Mouse (Mus musculus): ENCODE data around the gene Ice2. TPM values are rescaled to one million over a fixed set of nuclear protein-coding genes. Genes with fewer than 3 reads are reported as not detected.

Ice2 gene
- total and polyA plus RNA-seq, 3 experiments = 0.99 to 44.9 (median 29.1) TPM

- DNase-seq (ENCODE audit: low spot score) (no peak), ATAC-seq (ENCODE audit: extremely low read depth, insufficient number of reproducible peaks, low FRiP score, poor library complexity, severe bottlenecking) (no peak)
- no peaks in the 10 kb centered on the region for H3K27me3 ChIP-seq (ENCODE audit: insufficient read depth, low read length)
- TF ChIP-seq GATA1 (IDR thresholded peaks at IDR 0.05; ENCODE audit: borderline replicate concordance, low read length) (no peak), GATA2 (IDR thresholded peaks at IDR 0.05; ENCODE audit: borderline replicate concordance, low read depth, low read length) (no peak), POLR2AphosphoS5 (IDR thresholded peaks at IDR 0.05; ENCODE audit: insufficient replicate concordance, low read depth, low read length) (no peak), TAL1 (conservative IDR thresholded peaks at IDR 0.05; ENCODE audit: low read depth, low read length) (no peak), CTCF (IDR thresholded peaks at IDR 0.05; ENCODE audit: low read depth, low read length) (no peak)
- no peaks in the 10 kb centered on the region for H3K9me3 ChIP-seq (replicated peaks)
- H3K4me1 ChIP-seq (ENCODE audit: insufficient read depth, low read depth, low read length) = no peaks in the 10 kb centered on the region
- H3K4me3 ChIP-seq (ENCODE audit: low read depth, low read length) = no peak overlapping the region
- H3K36me3 ChIP-seq (replicated peaks) = no peaks in the 10 kb centered on the region
These were observed 10.4 kb upstream of the Ice2 start for GRCm38 (mm10) chr9:69387296-69387695.

- TF ChIP-seq GATA1 (IDR thresholded peaks at IDR 0.05; ENCODE audit: borderline replicate concordance, low read length) = no peak
- TF ChIP-seq GATA2 (IDR thresholded peaks at IDR 0.05; ENCODE audit: borderline replicate concordance, low read depth, low read length) = no peak
- TF ChIP-seq POLR2AphosphoS5 (IDR thresholded peaks at IDR 0.05; ENCODE audit: insufficient replicate concordance, low read depth, low read length) = no peak
- no peak for TF ChIP-seq CTCF (IDR thresholded peaks at IDR 0.05; ENCODE audit: low read depth, low read length)
- no peak for TF ChIP-seq TAL1 (conservative IDR thresholded peaks at IDR 0.05; ENCODE audit: low read depth, low read length)
- H3K4me3 ChIP-seq (ENCODE audit: low read depth, low read length) = no peak overlapping the region
- no peaks in the 10 kb centered on the region for H3K4me1 ChIP-seq (ENCODE audit: insufficient read depth, low read depth, low read length)
- H3K9me3 ChIP-seq (replicated peaks) = no peaks in the 10 kb centered on the region
- DNase-seq (ENCODE audit: low spot score) (no peak), ATAC-seq (ENCODE audit: extremely low read depth, insufficient number of reproducible peaks, low FRiP score, poor library complexity, severe bottlenecking) (no peak)
- no peaks in the 10 kb centered on the region for H3K27me3 ChIP-seq (ENCODE audit: insufficient read depth, low read length)
- no peaks in the 10 kb centered on the region for H3K36me3 ChIP-seq (replicated peaks)
These were observed 7.1 kb upstream of the Ice2 start for GRCm38 (mm10) chr9:69390631-69391030.

GRCm38 (mm10) chr9:69394234-69394633 is 3.5 kb upstream of the Ice2 start:
- Histone ChIP-seq H3K4me1 (ENCODE audit: insufficient read depth, low read depth, low read length) (peaks cover 16% of the 10 kb centered on the region), H3K9me3 (replicated peaks) (no peaks in the 10 kb centered on the region), H3K4me3 (ENCODE audit: low read depth, low read length) (no peak overlapping the region), H3K27me3 (ENCODE audit: insufficient read depth, low read length) (no peaks in the 10 kb centered on the region), H3K36me3 (replicated peaks) (no peaks in the 10 kb centered on the region)
- no peak for TF ChIP-seq TAL1 (conservative IDR thresholded peaks at IDR 0.05; ENCODE audit: low read depth, low read length)
- TF ChIP-seq GATA2 (IDR thresholded peaks at IDR 0.05; ENCODE audit: borderline replicate concordance, low read depth, low read length) = no peak
- TF ChIP-seq POLR2AphosphoS5 (IDR thresholded peaks at IDR 0.05; ENCODE audit: insufficient replicate concordance, low read depth, low read length) = no peak
- TF ChIP-seq GATA1 (IDR thresholded peaks at IDR 0.05; ENCODE audit: borderline replicate concordance, low read length) = no peak
- no peak for TF ChIP-seq CTCF (IDR thresholded peaks at IDR 0.05; ENCODE audit: low read depth, low read length)
- DNase-seq (ENCODE audit: low spot score) (no peak), ATAC-seq (ENCODE audit: extremely low read depth, insufficient number of reproducible peaks, low FRiP score, poor library complexity, severe bottlenecking) (no peak)

GRCm38 (mm10) chr9:69397432-69397759 is 310 bp upstream of the Ice2 start:
- no peaks in the 10 kb centered on the region for H3K9me3 ChIP-seq (replicated peaks)
- no peak for ATAC-seq (ENCODE audit: extremely low read depth, insufficient number of reproducible peaks, low FRiP score, poor library complexity, severe bottlenecking)

GRCm38 (mm10) chr9:69398453-69398850 is 746 bp downstream of the Ice2 start:
- no peak for TF ChIP-seq GATA2 (IDR thresholded peaks at IDR 0.05; ENCODE audit: borderline replicate concordance, low read depth, low read length)
- no peak for TF ChIP-seq TAL1 (conservative IDR thresholded peaks at IDR 0.05; ENCODE audit: low read depth, low read length)
- TF ChIP-seq GATA1 (IDR thresholded peaks at IDR 0.05; ENCODE audit: borderline replicate concordance, low read length) = no peak
- no peak for TF ChIP-seq CTCF (IDR thresholded peaks at IDR 0.05; ENCODE audit: low read depth, low read length)
- no peak for TF ChIP-seq POLR2AphosphoS5 (IDR thresholded peaks at IDR 0.05; ENCODE audit: insufficient replicate concordance, low read depth, low read length)
- no peaks in the 10 kb centered on the region for H3K9me3 ChIP-seq (replicated peaks)
- no peak for ATAC-seq (ENCODE audit: extremely low read depth, insufficient number of reproducible peaks, low FRiP score, poor library complexity, severe bottlenecking)
- H3K4me3 ChIP-seq (ENCODE audit: low read depth, low read length) = peak overlapping the region; percentile 94
- peaks cover 18% of the 10 kb centered on the region for H3K4me1 ChIP-seq (ENCODE audit: insufficient read depth, low read depth, low read length)
- peak; percentile 8 for DNase-seq (ENCODE audit: low spot score)
- H3K36me3 ChIP-seq (replicated peaks) = peaks cover 17% of the 10 kb centered on the region
- no peaks in the 10 kb centered on the region for H3K27me3 ChIP-seq (ENCODE audit: insufficient read depth, low read length)

More at GRCm38 (mm10) chr9:69397432-69397759, 310 bp upstream of the Ice2 start:
- H3K4me1 ChIP-seq (ENCODE audit: insufficient read depth, low read depth, low read length) = peaks cover 18% of the 10 kb centered on the region
- peak overlapping the region; percentile 94 for H3K4me3 ChIP-seq (ENCODE audit: low read depth, low read length)
- DNase-seq (ENCODE audit: low spot score) = no peak
- H3K36me3 ChIP-seq (replicated peaks) = peaks cover 15% of the 10 kb centered on the region
- TF ChIP-seq TAL1 (conservative IDR thresholded peaks at IDR 0.05; ENCODE audit: low read depth, low read length) (no peak), GATA2 (IDR thresholded peaks at IDR 0.05; ENCODE audit: borderline replicate concordance, low read depth, low read length) (no peak), GATA1 (IDR thresholded peaks at IDR 0.05; ENCODE audit: borderline replicate concordance, low read length) (no peak), CTCF (IDR thresholded peaks at IDR 0.05; ENCODE audit: low read depth, low read length) (no peak), POLR2AphosphoS5 (IDR thresholded peaks at IDR 0.05; ENCODE audit: insufficient replicate concordance, low read depth, low read length) (no peak)
- no peaks in the 10 kb centered on the region for H3K27me3 ChIP-seq (ENCODE audit: insufficient read depth, low read length)

GRCm38 (mm10) chr9:69404671-69405070 is 7.0 kb downstream of the Ice2 start:
- no peaks in the 10 kb centered on the region for H3K9me3 ChIP-seq (replicated peaks)
- no peaks in the 10 kb centered on the region; the same call in 1 of the 2 replicates for H3K4me1 ChIP-seq (ENCODE audit: insufficient read depth, low read depth, low read length)
- peaks cover 47% of the 10 kb centered on the region for H3K36me3 ChIP-seq (replicated peaks)
- H3K4me3 ChIP-seq (ENCODE audit: low read depth, low read length) = no peak overlapping the region
- no peak for TF ChIP-seq GATA2 (IDR thresholded peaks at IDR 0.05; ENCODE audit: borderline replicate concordance, low read depth, low read length)
- TF ChIP-seq TAL1 (conservative IDR thresholded peaks at IDR 0.05; ENCODE audit: low read depth, low read length) = no peak
- no peak for TF ChIP-seq CTCF (IDR thresholded peaks at IDR 0.05; ENCODE audit: low read depth, low read length)
- DNase-seq (ENCODE audit: low spot score) (no peak), ATAC-seq (ENCODE audit: extremely low read depth, insufficient number of reproducible peaks, low FRiP score, poor library complexity, severe bottlenecking) (no peak)
- H3K27me3 ChIP-seq (ENCODE audit: insufficient read depth, low read length) = no peaks in the 10 kb centered on the region
